Mouse (Mus musculus) midbrain, embryonic 12.5 days (tissue): ENCODE results near the gene Sdf4. TPM values are rescaled to one million over a fixed set of nuclear protein-coding genes. Genes with fewer than 3 reads are reported as not detected.

Experiments used
- ATAC-seq: fragments of 200-750 bp; cut with Nextera tagmentation; 2 replicates; pipeline ENCODE4 v1.8.0; 2017; ENCODE audit warnings: low read depth, moderate TSS enrichment, moderate library complexity; ENCODE audit not compliant: low FRiP score
- H3K27ac ChIP-seq: fragments of 300-500 bp; sonication (generic); replicated peaks from 2 replicates; pipeline ENCODE4 v1.5.1; 2016; ENCODE audit warnings: mild to moderate bottlenecking
- H3K27me3 ChIP-seq: fragments of 300-500 bp; sonication (generic); 2 replicates; pipeline ENCODE4 v1.6.1; 2016; ENCODE audit warnings: mild to moderate bottlenecking
- H3K36me3 ChIP-seq: fragments of 300-500 bp; sonication (generic); 2 replicates; pipeline ENCODE4 v1.6.1; 2016
- H3K4me1 ChIP-seq: fragments of 300-500 bp; sonication (generic); 2 replicates; pipeline ENCODE4 v1.6.1; 2016
- H3K4me2 ChIP-seq: fragments of 300-500 bp; sonication (generic); replicated peaks from 2 replicates; pipeline ENCODE4 v1.6.1; 2016; ENCODE audit warnings: mild to moderate bottlenecking, moderate library complexity
- H3K4me3 ChIP-seq: fragments of 300-500 bp; sonication (generic); 2 replicates; pipeline ENCODE4 v1.5.1; 2016; ENCODE audit warnings: mild to moderate bottlenecking
- H3K9ac ChIP-seq: fragments of 300-500 bp; sonication (generic); replicated peaks from 2 replicates; pipeline ENCODE4 v1.6.1; 2016; ENCODE audit warnings: mild to moderate bottlenecking, moderate library complexity
- H3K9me3 ChIP-seq: fragments of 300-500 bp; sonication (generic); 2 replicates; pipeline ENCODE4 v1.6.1; 2016; ENCODE audit warnings: mild to moderate bottlenecking
- WGBS: fragments of 180-500 bp; shearing (Covaris S2); methylation state at CpG from one replicate; pipeline ENCODE4 v1.1.7; 2016; 5-methylcytosine and 5-hydroxymethylcytosine counted together
- microRNA counts: library from miRNA; unstranded; fragments of <30 nt; microRNA quantifications from one replicate; lab custom pipeline; 2017
- microRNA-seq: library from miRNA; unstranded; fragments of <30 nt; microRNA quantifications from one replicate; pipeline ENCODE4, GENCODE M21; 2017
- polyA plus RNA-seq: library from polyadenylated mRNA; unstranded; fragments of >200 nt; fragmentation: Nextera tagmentation; extraction: Ambion mirVana; gene quantifications from 2 replicates; pipeline ENCODE4 v1.2.1, GENCODE M21; 2016

Gene Sdf4
- polyA plus RNA-seq, 1 experiment from 2014 or later: 130 TPM

DNA sequence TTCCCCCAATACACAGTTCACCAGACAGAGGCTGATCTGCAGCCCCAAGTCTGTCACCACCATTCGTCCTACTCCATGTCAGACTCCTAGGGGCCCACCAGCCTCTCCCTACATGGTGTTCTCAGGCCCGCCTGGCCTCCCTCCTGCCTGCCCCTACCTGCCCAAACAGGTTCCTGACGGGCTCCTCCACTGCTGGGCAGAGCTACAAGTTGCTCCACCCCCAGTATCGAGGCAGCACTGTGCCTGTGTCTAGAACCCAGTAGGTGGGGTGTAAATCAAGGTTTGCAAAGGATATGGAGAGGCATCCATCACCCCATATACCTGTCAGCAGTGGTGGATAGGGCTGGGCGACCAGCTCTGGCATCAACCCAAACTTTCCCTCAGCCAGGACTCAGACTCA lies 66.6 kb downstream of the Sdf4 start, which contains the start of gene Ttll10:
Gene Ttll10 (minus strand): TSS at position 154 of the 400 bp plus-strand sequence.
- H3K27me3 ChIP-seq: no peaks in the 10 kb centered on the region
- H3K27ac ChIP-seq: no peak within 1 kb of the TSS
- H3K4me2 ChIP-seq: no peak within 1 kb of the TSS
- peaks cover 8% of the 10 kb centered on the region for H3K4me1 ChIP-seq
- WGBS: 58% methylated on average over 5 of the region's 5 CpGs
- no peak within 1 kb of the TSS for H3K4me3 ChIP-seq
- no peaks in the 10 kb centered on the region for H3K9me3 ChIP-seq
- H3K36me3 ChIP-seq: no peaks in the 10 kb centered on the region
- ATAC-seq: no peak
- no peak within 1 kb of the TSS for H3K9ac ChIP-seq

DNA sequence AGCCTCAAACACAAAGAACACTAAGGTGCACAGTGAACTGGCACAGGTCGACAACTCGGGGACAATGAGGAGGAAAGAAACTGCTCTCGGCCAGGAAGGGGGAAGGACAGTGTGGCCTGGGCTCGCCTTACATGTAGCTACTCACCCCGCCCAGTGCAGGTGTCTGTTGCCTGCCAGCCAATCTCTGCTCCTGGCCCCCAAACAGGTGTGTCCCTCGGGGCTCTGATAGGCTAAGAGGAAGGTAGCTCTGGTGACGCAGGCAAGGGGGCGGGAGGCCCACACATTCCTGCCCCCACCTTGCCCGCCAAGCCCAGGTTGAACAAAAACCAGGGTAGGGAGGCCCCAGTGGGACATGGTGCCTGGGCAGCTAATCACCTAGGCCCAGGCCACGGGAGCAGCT lies 67.0 kb downstream of the Sdf4 start:
- Histone ChIP-seq H3K4me3 (no peak overlapping the region), H3K9me3 (no peaks in the 10 kb centered on the region), H3K27me3 (no peaks in the 10 kb centered on the region), H3K27ac (no peak overlapping the region), H3K4me1 (peaks cover 10% of the 10 kb centered on the region), H3K9ac (no peak overlapping the region), H3K36me3 (no peaks in the 10 kb centered on the region), H3K4me2 (no peak overlapping the region)
- WGBS: 37% methylated on average over 10 of the region's 10 CpGs
- ATAC-seq: no peak

MicroRNAs within 50 kb of the gene (microRNA counts, 519-probe panel; counts per million panel counts)
- not detected for microRNA mmu-miR-200a (lab: Ali Mortazavi, UCI)
- 4,909 counts per million, percentile 40 among the panel's probes with 10 or more counts for microRNA mmu-miR-200b (lab: Ali Mortazavi, UCI)
- not detected for microRNA mmu-miR-429 (lab: Ali Mortazavi, UCI)

Small RNA genes lying within 50 kb of the gene (microRNA-seq; reads per million reads assigned to microRNA genes)
- 28.3 reads per million, percentile 38 among the genes with 10 or more reads in this experiment for gene Mir200a
- 107 reads per million, percentile 51 among the genes with 10 or more reads in this experiment for gene Mir200b
- 373 reads per million, percentile 66 among the genes with 10 or more reads in this experiment for gene Mir429

Other genes starting within 250 kb of the Sdf4 start
- 87.1 and 97.3 TPM in 2 replicates for gene Atad3a, start 231.8 kb upstream of the Sdf4 start, polyA plus RNA-seq
- gene Vwa1, start 218.2 kb upstream of the Sdf4 start, polyA plus RNA-seq: 13.9 and 14.6 TPM in 2 replicates
- 0.38 and 0.63 TPM in 2 replicates for gene Tmem88b, start 207.0 kb upstream of the Sdf4 start, polyA plus RNA-seq
- gene Ankrd65, start 202.4 kb upstream of the Sdf4 start, polyA plus RNA-seq: not detected in 2 replicates
- gene Mrpl20, start 190.0 kb upstream of the Sdf4 start, polyA plus RNA-seq: 207 and 220 TPM in 2 replicates
- gene Ccnl2, start 180.4 kb upstream of the Sdf4 start, polyA plus RNA-seq: 206 and 218 TPM in 2 replicates
- 130 and 136 TPM in 2 replicates for gene Aurkaip1, start 161.6 kb upstream of the Sdf4 start, polyA plus RNA-seq
- gene Mxra8, start 153.2 kb upstream of the Sdf4 start, polyA plus RNA-seq: 31.9 and 36.0 TPM in 2 replicates
- 8.4 and 9.8 TPM in 2 replicates for gene Dvl1, start 145.5 kb upstream of the Sdf4 start, polyA plus RNA-seq
- gene Tas1r3, start 129.5 kb upstream of the Sdf4 start, polyA plus RNA-seq: 0.51 and 0.57 TPM in 2 replicates
- gene Cptp, start 123.4 kb upstream of the Sdf4 start, polyA plus RNA-seq: 21.7 and 23.5 TPM in 2 replicates
- 88.3 and 95.4 TPM in 2 replicates for gene Ints11, start 123.3 kb upstream of the Sdf4 start, polyA plus RNA-seq
- 47.7 and 51.9 TPM in 2 replicates for gene Pusl1, start 101.1 kb upstream of the Sdf4 start, polyA plus RNA-seq
- gene Acap3, start 101.0 kb upstream of the Sdf4 start, polyA plus RNA-seq: 54.6 and 61.2 TPM in 2 replicates
- gene Ube2j2, start 49.0 kb upstream of the Sdf4 start, polyA plus RNA-seq: 159 and 161 TPM in 2 replicates
- 16.0 and 18.1 TPM in 2 replicates for gene C1qtnf12, start 30.6 kb upstream of the Sdf4 start, polyA plus RNA-seq
- gene B3galt6, start 223 bp upstream of the Sdf4 start, polyA plus RNA-seq: 19.1 and 23.0 TPM in 2 replicates
- gene Tnfrsf4, start 21.0 kb downstream of the Sdf4 start, polyA plus RNA-seq: 0.52 and 0.77 TPM in 2 replicates
- 2.2 and 2.4 TPM in 2 replicates for gene Tnfrsf18, start 33.3 kb downstream of the Sdf4 start, polyA plus RNA-seq
- gene Ttll10, start 66.5 kb downstream of the Sdf4 start, polyA plus RNA-seq: not detected in 2 replicates
- 59.8 and 60.0 TPM in 2 replicates for gene 9430015G10Rik, start 117.1 kb downstream of the Sdf4 start, polyA plus RNA-seq
- 1.1 and 1.2 TPM in 2 replicates for gene Rnf223, start 137.6 kb downstream of the Sdf4 start, polyA plus RNA-seq
- 155 and 160 TPM in 2 replicates for gene Agrn, start 204.6 kb downstream of the Sdf4 start, polyA plus RNA-seq
- 1.3 and 2.0 TPM in 2 replicates for gene Isg15, start 207.9 kb downstream of the Sdf4 start, polyA plus RNA-seq
- 7.6 and 8.1 TPM in 2 replicates for gene AW011738, start 210.4 kb downstream of the Sdf4 start, polyA plus RNA-seq
- gene Perm1, start 223.0 kb downstream of the Sdf4 start, polyA plus RNA-seq: 2.0 and 2.1 TPM in 2 replicates
- 29.7 and 31.9 TPM in 2 replicates for gene Plekhn1, start 242.0 kb downstream of the Sdf4 start, polyA plus RNA-seq
- gene Noc2l, start 243.1 kb downstream of the Sdf4 start, polyA plus RNA-seq: 85.2 and 93.7 TPM in 2 replicates